ENCODE assay signal across 23 mouse cellular contexts in genomic region chr5:99388585-99389250, GRCm38 (mm10).
DNase-seq lines count a peak whose midpoint lies in the region; ATAC-seq and TF ChIP-seq lines count a peak whose summit lies in the region.
"Had no signal": no experiment of that assay in that cellular context is flagged by ENCODE, and none has a peak within 500 bp of the region (broad histone marks: within the 10 kb centered on the region; RNA-seq: fewer than 3 reads in every experiment).

No protein-coding gene starts in this region.

- DNase-seq in left cerebral cortex, adult 2 months (ENCODE audit: extremely low spot score in 1 of 2, low spot score in 2 of 2), result no peak
- no peak for DNase-seq in left cerebral cortex, postnatal 10 days (ENCODE audit: extremely low spot score in 1 of 2, low spot score in 2 of 2)
- DNase-seq in lung, postnatal 0 days (ENCODE audit: low spot score), result peak; percentile 47
- DNase-seq in lung, adult 18-20 months, result no peak
- DNase-seq in stomach, postnatal 0 days (ENCODE audit: low spot score), result peak; percentile 56
- DNase-seq in adrenal gland, postnatal 25 days, result no peak
- DNase-seq: adrenal gland, postnatal 10 days; cerebellum, adult 2 months; cerebellum, postnatal 25 days; embryo, embryonic 11 days; kidney, postnatal 36 days; layer of hippocampus, postnatal 36 days; thymus, adult 2 months; thymus, postnatal 4 days had no signal

- ATAC-seq in lung, postnatal 0 days, result peak; percentile 68
- ATAC-seq in liver, embryonic 16.5 days (ENCODE audit: low read depth), result no peak
- ATAC-seq in stomach, postnatal 0 days (ENCODE audit: low FRiP score, low TSS enrichment), result peak; percentile 87
- ATAC-seq: activated CD4-positive, CD25-positive, alpha-beta regulatory T cell, adult 4 months; intestine, postnatal 0 days; midbrain, embryonic 15.5 days had no signal

- WGBS in lung, postnatal 0 days, result 59% methylated on average over 10 of the region's 10 CpGs
- 72% methylated on average over 10 of the region's 10 CpGs for WGBS in liver, embryonic 16.5 days (ENCODE audit: insufficient replicate concordance)
- 77% methylated on average over 10 of the region's 10 CpGs for WGBS in stomach, postnatal 0 days

- H3K9ac ChIP-seq in lung, postnatal 0 days (replicated peaks; ENCODE audit: low read depth), result no peak overlapping the region
- no peak overlapping the region for H3K9ac ChIP-seq in liver, embryonic 16.5 days (ENCODE audit: low read depth, low read length)
- no peak overlapping the region for H3K9ac ChIP-seq in stomach, postnatal 0 days (ENCODE audit: low read length)
- H3K9ac ChIP-seq: embryonic facial prominence, embryonic 13.5 days; forebrain, embryonic 12.5 days; limb, embryonic 15.5 days; midbrain, embryonic 15.5 days had no signal

- TF ChIP-seq CTCF in left cerebral cortex, adult 2 months (IDR thresholded peaks at IDR 0.05), result no peak
- TF ChIP-seq CTCF in lung, postnatal 0 days (IDR thresholded peaks at IDR 0.05), result no peak
- no peak for TF ChIP-seq CTCF in stomach, postnatal 0 days (IDR thresholded peaks at IDR 0.05; ENCODE audit: low read depth)

- no peaks in the 10 kb centered on the region for H3K36me3 ChIP-seq in lung, postnatal 0 days (ENCODE audit: insufficient read depth, low read length)
- H3K36me3 ChIP-seq in liver, embryonic 16.5 days (ENCODE audit: control insufficient read depth, insufficient read depth), result no peaks in the 10 kb centered on the region
- no peaks in the 10 kb centered on the region for H3K36me3 ChIP-seq in stomach, postnatal 0 days (ENCODE audit: control insufficient read depth, insufficient read depth, low read length)
- H3K36me3 ChIP-seq: embryonic facial prominence, embryonic 13.5 days; forebrain, embryonic 12.5 days; hindbrain, embryonic 10.5 days; limb, embryonic 15.5 days; midbrain, embryonic 15.5 days had no signal

- H3K4me3 ChIP-seq in left cerebral cortex, adult 2 months, result no peak overlapping the region
- no peak overlapping the region for H3K4me3 ChIP-seq in lung, postnatal 0 days (ENCODE audit: low read depth, low read length)
- no peak overlapping the region for H3K4me3 ChIP-seq in liver, embryonic 16.5 days (ENCODE audit: low read depth, low read length)
- no peak overlapping the region for H3K4me3 ChIP-seq in stomach, postnatal 0 days (ENCODE audit: low read depth, low read length)
- H3K4me3 ChIP-seq: embryonic facial prominence, embryonic 13.5 days; erythroblast, embryonic 14.5 days; forebrain, embryonic 12.5 days; hindbrain, embryonic 10.5 days; limb, embryonic 15.5 days; midbrain, embryonic 15.5 days had no signal

- H3K4me2 ChIP-seq in lung, postnatal 0 days (replicated peaks; ENCODE audit: low read depth, low read length), result no peak overlapping the region
- H3K4me2 ChIP-seq in liver, embryonic 16.5 days (ENCODE audit: low read depth, low read length), result no peak overlapping the region
- H3K4me2 ChIP-seq in stomach, postnatal 0 days (replicated peaks; ENCODE audit: low read depth), result no peak overlapping the region
- H3K4me2 ChIP-seq: embryonic facial prominence, embryonic 13.5 days; forebrain, embryonic 12.5 days; limb, embryonic 15.5 days; midbrain, embryonic 15.5 days had no signal

- peak overlapping the region; percentile 93 for H3K27ac ChIP-seq in left cerebral cortex, adult 2 months
- H3K27ac ChIP-seq in lung, postnatal 0 days (ENCODE audit: low read length), result no peak overlapping the region
- H3K27ac ChIP-seq in liver, embryonic 16.5 days (ENCODE audit: low read length), result peak overlapping the region; percentile 77
- H3K27ac ChIP-seq in stomach, postnatal 0 days (replicated peaks), result peak overlapping the region; percentile 46
- H3K27ac ChIP-seq: embryonic facial prominence, embryonic 13.5 days; forebrain, embryonic 12.5 days; hindbrain, embryonic 10.5 days; limb, embryonic 15.5 days; midbrain, embryonic 15.5 days had no signal

- no peaks in the 10 kb centered on the region for H3K27me3 ChIP-seq in lung, postnatal 0 days (replicated peaks; ENCODE audit: insufficient read depth, low read length)
- no peaks in the 10 kb centered on the region for H3K27me3 ChIP-seq in liver, embryonic 16.5 days (ENCODE audit: control insufficient read depth, insufficient read depth, low read depth, low read length)
- H3K27me3 ChIP-seq in stomach, postnatal 0 days (ENCODE audit: control insufficient read depth, insufficient read depth, low read length), result no peaks in the 10 kb centered on the region
- H3K27me3 ChIP-seq: limb, embryonic 15.5 days had no signal

- no peak for TF ChIP-seq EP300 in lung, postnatal 0 days (IDR thresholded peaks at IDR 0.05)
- TF ChIP-seq EP300 in stomach, postnatal 0 days (optimal IDR thresholded peaks at IDR 0.05), result no peak

- peaks cover 7% of the 10 kb centered on the region; the same call in 1 of the 2 replicates for H3K4me1 ChIP-seq in lung, postnatal 0 days (ENCODE audit: insufficient read depth, low read depth, low read length)
- H3K4me1 ChIP-seq in liver, embryonic 16.5 days (ENCODE audit: control insufficient read depth, low read depth, low read length), result peaks cover 6% of the 10 kb centered on the region
- H3K4me1 ChIP-seq in stomach, postnatal 0 days (replicated peaks; ENCODE audit: control insufficient read depth, insufficient read depth), result 0 out of 2 replicates have a peak, but pooled peaks cover 3% of the 10 kb centered on the region
- H3K4me1 ChIP-seq: limb, embryonic 15.5 days had no signal

- intact Hi-C loops in left cerebral cortex, adult 2 months (cut with DNase I), result loop anchor here (10.0 kb wide), 1 partner anchor 506 kb away; no protein-coding TSS in a partner anchor
- intact Hi-C loops in left cerebral cortex, postnatal 10 days (cut with DNase I), result no loop called here

- no peaks in the 10 kb centered on the region for H3K9me3 ChIP-seq in lung, postnatal 0 days (ENCODE audit: low read length)
- no peaks in the 10 kb centered on the region for H3K9me3 ChIP-seq in liver, embryonic 16.5 days (replicated peaks; ENCODE audit: control insufficient read depth, low read length)
- H3K9me3 ChIP-seq in stomach, postnatal 0 days (ENCODE audit: control insufficient read depth, low read length), result no peaks in the 10 kb centered on the region
- H3K9me3 ChIP-seq: embryonic facial prominence, embryonic 13.5 days; forebrain, embryonic 12.5 days; hindbrain, embryonic 10.5 days; limb, embryonic 15.5 days; midbrain, embryonic 15.5 days had no signal

Comparison
In these comparisons a context has a peak if more than half of its experiments do, and no peak if none do; other contexts are left out.
1. DNase-seq: peak in lung, postnatal 0 days (single experiment) and stomach, postnatal 0 days (single experiment); none in left cerebral cortex, adult 2 months (0 of 2), left cerebral cortex, postnatal 10 days (0 of 2), lung, adult 18-20 months (0 of 2) and adrenal gland, postnatal 25 days (single experiment).